Mouse (Mus musculus) megakaryocyte, embryonic 14.5 days (primary cell): Measurements from ENCODE around the gene Ggct. TPM values are rescaled to one million over a fixed set of nuclear protein-coding genes. Genes with fewer than 3 reads are reported as not detected.

Source experiments
- H3K27me3 ChIP-seq: replicated peaks from 2 replicates; pipeline ENCODE3; 2012; ENCODE audit warnings: inconsistent platforms
- H3K36me3 ChIP-seq: replicated peaks from 2 replicates; pipeline ENCODE3; 2012; ENCODE audit warnings: low read length, inconsistent platforms, mixed read lengths
- H3K4me1 ChIP-seq: 2 replicates; pipeline ENCODE4 v1.6.1; 2012; ENCODE audit warnings: inconsistent platforms
- H3K4me3 ChIP-seq: replicated peaks from 2 replicates; pipeline ENCODE3; 2012; ENCODE audit warnings: moderate library complexity, mild to moderate bottlenecking, inconsistent platforms
- H3K9me3 ChIP-seq: 2 replicates; pipeline ENCODE4 v1.6.1; 2012; ENCODE audit warnings: inconsistent platforms
- FLI1 ChIP-seq: IDR thresholded peaks from 2 replicates; pipeline ENCODE4 v1.6.1; 2012; ENCODE audit warnings: low read length, inconsistent platforms, mixed read lengths
- GATA1 ChIP-seq: IDR thresholded peaks from 3 replicates; pipeline ENCODE4 v1.6.1; 2012; ENCODE audit warnings: mixed read lengths, low read length, inconsistent platforms, borderline replicate concordance
- polyA plus RNA-seq: library from polyadenylated mRNA; stranded (reverse); fragments of >175 nt; gene quantifications from 2 replicates; pipeline ENCODE4 v1.2.3, GENCODE M21; 2012; ENCODE audit warnings: low replicate concordance; ENCODE audit not compliant: insufficient read depth

Ggct gene
- polyA plus RNA-seq, 1 experiment, result 4.2 TPM

DNA sequence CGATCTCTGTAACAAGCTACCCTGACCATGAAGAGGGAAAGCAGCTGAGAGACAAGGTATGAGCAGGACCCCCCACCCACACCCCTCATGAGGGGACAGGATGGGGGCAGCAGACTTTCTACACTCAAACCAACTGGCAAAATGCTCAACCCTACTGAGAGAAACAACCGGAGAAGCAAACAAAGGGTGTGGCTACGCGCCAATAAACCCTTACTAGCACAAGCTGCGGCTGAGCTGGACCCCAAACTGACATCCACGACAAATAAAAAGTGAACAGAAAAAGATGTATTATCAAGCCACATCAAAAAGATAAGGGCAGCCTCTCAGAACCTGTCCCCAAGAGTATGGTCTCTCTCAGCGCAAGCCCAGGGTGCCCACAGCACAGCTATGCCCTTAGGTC is 52.6 kb downstream of the Ggct start:
- peaks cover 3% of the 10 kb centered on the region for H3K36me3 ChIP-seq
- no peak overlapping the region for H3K4me3 ChIP-seq
- peaks cover 19% of the 10 kb centered on the region; the same call in 1 of the 2 replicates for H3K9me3 ChIP-seq
- TF ChIP-seq GATA1, result no peak
- peaks cover 82% of the 10 kb centered on the region for H3K27me3 ChIP-seq
- H3K4me1 ChIP-seq, result peaks cover 36% of the 10 kb centered on the region

DNA sequence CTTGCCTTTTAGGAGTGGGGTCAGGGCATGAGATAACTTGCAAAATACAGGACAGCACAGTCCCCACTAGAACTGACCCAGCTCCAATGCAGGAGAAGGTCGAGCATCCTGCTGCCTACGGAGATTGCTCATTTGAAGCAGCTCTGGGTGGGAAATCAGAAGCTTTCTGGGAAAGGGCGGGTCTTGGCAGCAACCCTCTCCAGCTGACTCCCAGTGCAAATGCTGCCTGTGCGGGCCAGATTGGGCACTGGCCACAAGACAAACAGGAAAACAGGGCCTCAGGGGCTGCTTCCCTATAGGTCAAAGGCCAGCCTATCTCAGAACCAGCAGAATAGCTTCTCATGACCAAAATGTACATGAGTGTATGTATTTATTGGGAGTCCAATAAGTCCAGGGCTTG is 53.1 kb downstream of the Ggct start:
- TF ChIP-seq FLI1 (no peak), GATA1 (no peak)
- Histone ChIP-seq H3K4me1 (peaks cover 37% of the 10 kb centered on the region), H3K36me3 (peaks cover 3% of the 10 kb centered on the region), H3K9me3 (peaks cover 23% of the 10 kb centered on the region; the same call in 1 of the 2 replicates), H3K27me3 (peaks cover 78% of the 10 kb centered on the region), H3K4me3 (peak overlapping the region; percentile 46)

- H3K4me1 ChIP-seq, result peaks cover 50% of the 10 kb centered on the region
- no peak overlapping the region for H3K4me3 ChIP-seq
- no peak for TF ChIP-seq FLI1
- no peak for TF ChIP-seq GATA1
- H3K36me3 ChIP-seq, result no peaks in the 10 kb centered on the region
- H3K9me3 ChIP-seq, result peaks cover 11% of the 10 kb centered on the region
- peaks cover 62% of the 10 kb centered on the region for H3K27me3 ChIP-seq
These were observed 56.3 kb downstream of the Ggct start for GRCm38 (mm10) chr6:54936496-54936895.

- Histone ChIP-seq H3K4me3 (no peak overlapping the region), H3K36me3 (peaks cover 3% of the 10 kb centered on the region), H3K4me1 (peaks cover 44% of the 10 kb centered on the region), H3K9me3 (peaks cover 20% of the 10 kb centered on the region), H3K27me3 (peaks cover 58% of the 10 kb centered on the region)
- TF ChIP-seq GATA1, result no peak
- no peak for TF ChIP-seq FLI1
These were observed 57.8 kb downstream of the Ggct start for GRCm38 (mm10) chr6:54934930-54935329.

DNA sequence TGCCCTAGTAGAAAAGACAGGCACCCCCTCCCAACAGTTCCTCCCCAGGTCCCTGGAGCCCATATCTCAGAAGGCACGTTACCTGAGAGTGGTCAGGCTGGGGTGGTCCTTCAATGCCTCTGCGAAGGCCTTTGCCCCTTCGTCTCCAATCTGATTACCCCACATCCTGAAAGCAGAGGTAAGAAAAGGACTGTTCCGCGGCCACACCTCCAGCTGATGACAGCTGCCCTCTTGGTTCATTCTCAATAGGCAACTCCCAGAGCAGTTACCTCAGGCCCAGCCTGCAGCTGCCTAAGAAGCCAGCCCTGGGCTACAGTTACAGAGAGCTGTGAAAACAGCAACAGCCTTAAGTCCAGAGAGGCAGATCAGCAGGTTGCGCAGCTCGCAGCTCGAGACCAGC is 58.4 kb downstream of the Ggct start:
- H3K27me3 ChIP-seq, result peaks cover 56% of the 10 kb centered on the region
- H3K4me3 ChIP-seq, result no peak overlapping the region
- peaks cover 3% of the 10 kb centered on the region for H3K36me3 ChIP-seq
- TF ChIP-seq FLI1, result no peak
- TF ChIP-seq GATA1, result no peak
- peaks cover 20% of the 10 kb centered on the region for H3K9me3 ChIP-seq
- peaks cover 42% of the 10 kb centered on the region for H3K4me1 ChIP-seq

DNA sequence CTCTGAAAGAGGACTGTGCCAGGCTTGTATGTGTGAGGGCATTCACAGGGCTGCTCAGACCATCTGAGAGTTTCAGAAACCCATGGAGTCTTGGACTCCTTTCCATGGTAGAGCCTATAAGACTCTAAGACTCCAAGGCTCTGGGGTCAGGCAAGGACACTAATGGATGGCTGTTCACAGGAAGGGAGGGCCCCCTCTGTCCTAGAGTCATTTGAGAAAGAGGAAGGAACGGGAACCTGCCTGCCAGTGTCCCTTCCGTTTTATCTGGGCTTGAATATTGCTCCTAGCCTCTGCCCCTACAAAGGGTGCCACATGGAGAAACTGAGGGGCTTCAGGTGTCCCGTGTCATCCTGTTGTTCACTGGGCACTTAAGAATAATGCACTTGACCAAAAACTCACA is 58.9 kb downstream of the Ggct start:
- peaks cover 3% of the 10 kb centered on the region for H3K36me3 ChIP-seq
- peaks cover 20% of the 10 kb centered on the region for H3K9me3 ChIP-seq
- no peak for TF ChIP-seq GATA1
- TF ChIP-seq FLI1, result no peak

DNA sequence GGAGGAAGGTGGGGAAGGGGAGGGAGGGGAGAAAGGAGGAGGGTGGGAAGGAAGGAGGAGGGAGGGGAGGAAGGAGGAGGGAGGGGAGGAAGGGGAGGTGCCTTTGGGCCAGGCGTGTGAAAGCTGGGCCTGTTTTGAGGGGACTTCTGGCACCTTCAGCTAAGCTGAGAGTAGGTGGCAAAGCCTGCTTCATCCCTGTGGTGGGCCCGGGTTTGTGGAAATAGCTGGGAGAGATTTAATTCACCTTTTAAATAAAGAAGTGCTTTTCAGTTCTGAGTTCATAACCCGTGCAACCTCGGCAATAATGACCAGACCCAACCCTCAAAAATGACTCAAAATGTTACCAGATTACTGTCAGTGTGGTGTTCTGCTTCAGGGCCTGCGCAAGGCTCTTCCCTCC is 59.5 kb downstream of the Ggct start:
- peaks cover 45% of the 10 kb centered on the region for H3K27me3 ChIP-seq
- no peak overlapping the region for H3K4me3 ChIP-seq
- peaks cover 37% of the 10 kb centered on the region for H3K4me1 ChIP-seq
- H3K9me3 ChIP-seq, result peaks cover 20% of the 10 kb centered on the region
- H3K36me3 ChIP-seq, result peaks cover 3% of the 10 kb centered on the region
- no peak for TF ChIP-seq GATA1
- no peak for TF ChIP-seq FLI1

More for the DNA sequence above, 58.9 kb downstream of the Ggct start:
- Histone ChIP-seq H3K27me3 (peaks cover 51% of the 10 kb centered on the region), H3K4me1 (peaks cover 37% of the 10 kb centered on the region), H3K4me3 (no peak overlapping the region)

Other genes with a start within 250 kb of the Ggct start
- 15.8 and 22.0 TPM in 2 replicates for gene Znrf2, start 176.0 kb downstream of the Ggct start, polyA plus RNA-seq
- 1.5 TPM in 1 of 2 replicates, not detected in the other for gene Nod1, start 20.3 kb downstream of the Ggct start, polyA plus RNA-seq
- gene Gars, start 45.1 kb upstream of the Ggct start, polyA plus RNA-seq, result 57.4 and 75.3 TPM in 2 replicates
- not detected in 2 replicates for gene Crhr2, start 140.1 kb upstream of the Ggct start, polyA plus RNA-seq
- gene Inmt, start 182.1 kb upstream of the Ggct start, polyA plus RNA-seq, result not detected in 2 replicates
- gene Mindy4, start 210.4 kb upstream of the Ggct start, polyA plus RNA-seq, result 0.10 TPM in 1 of 2 replicates, not detected in the other